Mouse (Mus musculus) ES-E14 (cell line): ENCODE measurements around the gene Urgcp. TPM values are rescaled to one million over a fixed set of nuclear protein-coding genes. Genes with fewer than 3 reads are reported as not detected.
A peak's percentile ranks its signal among the peaks of the same experiment; 100 is the strongest.

Experiments used
- DNase-seq: peaks from one replicate; pipeline ENCODE4 v3.0.0-alpha.2; 2013; ENCODE audit warnings: low read depth, low spot score
- H3K27ac ChIP-seq: 2 replicates; pipeline ENCODE4 v1.5.1; 2012; ENCODE audit warnings: low read depth, mild to moderate bottlenecking, low read length, moderate library complexity, mixed read lengths; ENCODE audit not compliant: poor library complexity, insufficient read depth, severe bottlenecking
- H3K36me3 ChIP-seq: 2 replicates; pipeline ENCODE4 v1.6.1; 2012; ENCODE audit warnings: mild to moderate bottlenecking, low read length, moderate library complexity, mixed read lengths; ENCODE audit not compliant: control insufficient read depth, poor library complexity, insufficient read depth, severe bottlenecking
- H3K4me1 ChIP-seq, 2 experiments: fragments of 150-350 bp in 1 of 2; sonication (generic) in 1 of 2; 2 replicates each; pipeline ENCODE4 v1.6.1; 2012; ENCODE audit warnings: low read length in 2 of 2, mild to moderate bottlenecking in 1 of 2, mixed read lengths in 1 of 2; ENCODE audit not compliant: control insufficient read depth in 2 of 2, insufficient read depth in 2 of 2, poor library complexity in 1 of 2
- H3K4me3 ChIP-seq, 2 experiments: fragments of 150-350 bp in 1 of 2; sonication (generic) in 1 of 2; 2 replicates each; pipeline ENCODE4 v1.5.1; 2012; ENCODE audit warnings: low read length in 2 of 2, low read depth in 1 of 2, mild to moderate bottlenecking in 1 of 2, mixed read lengths in 1 of 2; ENCODE audit not compliant: insufficient read depth in 1 of 2, poor library complexity in 1 of 2, severe bottlenecking in 1 of 2
- H3K9ac ChIP-seq: 2 replicates; pipeline ENCODE4 v1.6.1; 2012; ENCODE audit warnings: low read depth, mild to moderate bottlenecking, low read length, mixed read lengths; ENCODE audit not compliant: poor library complexity, insufficient read depth, severe bottlenecking
- H3K9me3 ChIP-seq: fragments of 150-350 bp; sonication (generic); 2 replicates; pipeline ENCODE4 v1.6.1; 2012; ENCODE audit warnings: low read depth, mild to moderate bottlenecking, low read length; ENCODE audit not compliant: control insufficient read depth, insufficient read depth
- CHD2 ChIP-seq: IDR thresholded peaks from 2 replicates; pipeline ENCODE4 v1.6.1; 2014; ENCODE audit warnings: mild to moderate bottlenecking, low read depth, low read length, inconsistent platforms
- HCFC1 ChIP-seq: IDR thresholded peaks from 2 replicates; pipeline ENCODE4 v1.6.1; 2012; ENCODE audit warnings: low read length, inconsistent platforms, borderline replicate concordance; ENCODE audit not compliant: insufficient read depth
- MAFK ChIP-seq: IDR thresholded peaks from 2 replicates; pipeline ENCODE4 v1.6.1; 2014; ENCODE audit warnings: mild to moderate bottlenecking, low read depth, low read length, inconsistent platforms; ENCODE audit not compliant: insufficient read depth
- ZC3H11A ChIP-seq: IDR thresholded peaks from 2 replicates; pipeline ENCODE4 v1.6.1; 2012; ENCODE audit warnings: low read depth, mild to moderate bottlenecking, inconsistent platforms, low read length, borderline replicate concordance
- ZNF384 ChIP-seq: IDR thresholded peaks from 2 replicates; pipeline ENCODE4 v1.6.1; 2012; ENCODE audit warnings: low read depth, low read length, inconsistent platforms
- in situ Hi-C, 2 experiments: fragments of 600-800 bp; cut with MboI; formaldehyde crosslinking; loops; one replicate each; pipeline ENCODE4 v1.15.1; 2025; ENCODE audit warnings: low sequenced_read_pairs in 2 of 2, inconsistent platforms in 1 of 2; ENCODE audit not compliant: unreplicated experiment in 2 of 2
- total RNA-seq: library from RNA; depleted of rRNA; stranded (reverse); fragments of 300-350 nt; gene quantifications from 2 replicates; pipeline ENCODE4 v1.2.3, GENCODE M21; 2012

The Urgcp gene
- total RNA-seq, 1 experiment, result 10.3 TPM

GRCm38 (mm10) chr11:5716938-5717705 lies 45.1 kb downstream of the Urgcp start:
- Histone ChIP-seq H3K27ac (no peak overlapping the region), H3K4me1 (peaks cover 0 to 21% of the 10 kb centered on the region in 2 experiments; a peak in 3 of 4 replicates), H3K9ac (peak overlapping the region; percentile 30; the same call in 1 of the 2 replicates), H3K4me3 (peak overlapping the region; percentile 27 to 31), H3K9me3 (no peaks in the 10 kb centered on the region), H3K36me3 (peaks cover 12% of the 10 kb centered on the region; the same call in 1 of the 2 replicates)
- DNase-seq, result no peak
- in situ Hi-C loops, result no loop called here
- TF ChIP-seq CHD2 (peak; percentile 55; the same call in 1 of the 2 replicates), ZNF384 (no peak), MAFK (no peak)

DNA sequence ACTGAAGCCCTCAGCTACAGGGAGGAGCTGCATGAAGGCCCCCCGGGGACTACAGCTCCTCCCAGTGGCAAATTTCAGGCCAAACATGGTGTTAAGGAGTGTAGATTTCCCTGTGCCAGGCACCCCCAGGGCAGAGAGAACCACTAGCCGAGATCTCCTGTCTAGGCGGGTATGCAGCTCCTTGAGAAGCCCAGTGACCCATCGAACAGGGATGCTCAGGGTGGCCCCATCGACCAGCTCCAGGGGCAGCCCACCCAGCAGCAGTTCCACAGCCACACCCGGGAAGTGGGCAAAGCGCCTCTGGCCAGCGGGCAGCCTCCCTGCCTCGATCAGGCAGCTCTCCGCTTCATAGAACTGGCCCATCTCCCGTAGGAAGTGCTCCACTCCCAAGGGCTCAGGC lies 45.9 kb downstream of the Urgcp start:
- Histone ChIP-seq H3K9ac (peak overlapping the region; percentile 14; the same call in 1 of the 2 replicates), H3K27ac (no peak overlapping the region), H3K4me1 (peaks cover 0 to 21% of the 10 kb centered on the region in 2 experiments; a peak in 3 of 4 replicates), H3K4me3 (peak overlapping the region; percentile 27 to 31; a peak in 3 of 4 replicates), H3K36me3 (peaks cover 12% of the 10 kb centered on the region; the same call in 1 of the 2 replicates), H3K9me3 (no peaks in the 10 kb centered on the region)
- in situ Hi-C loops, result no loop called here
- TF ChIP-seq HCFC1 (no peak), CHD2 (no peak), ZC3H11A (no peak), MAFK (no peak), ZNF384 (no peak)
- no peak for DNase-seq

DNA sequence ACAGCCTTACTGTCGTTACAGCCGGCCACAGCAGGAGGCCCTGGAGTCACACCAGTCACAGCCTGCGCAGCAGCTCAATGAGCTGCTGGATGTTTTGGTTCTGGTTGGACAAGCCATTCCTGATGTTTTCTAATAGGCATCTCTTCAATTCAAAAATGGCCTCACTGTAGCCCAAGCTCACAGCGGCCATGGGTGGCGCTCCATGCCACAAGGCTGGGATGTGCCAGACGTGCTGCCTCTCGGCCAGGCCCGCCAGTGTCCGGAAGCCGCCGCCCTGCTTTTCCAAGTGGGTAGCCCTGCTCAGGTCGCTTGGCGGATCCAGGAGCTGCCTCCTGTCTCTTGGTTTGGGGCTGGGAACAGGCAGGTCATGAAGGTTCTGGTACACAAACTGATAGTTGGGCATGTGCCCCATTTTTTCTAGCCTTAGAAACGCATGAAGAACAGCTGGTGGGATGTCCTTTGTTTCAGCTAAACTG lies 46.5 kb downstream of the Urgcp start, which contains the start of gene Mrps24:
TSS of gene Mrps24 (minus strand) at position 51 of the 476 bp plus-strand sequence.
- peak within 1 kb of the TSS; percentile 27 to 34; a peak in 3 of 4 replicates for H3K4me3 ChIP-seq
- peak within 1 kb of the TSS; percentile 14; the same call in 1 of the 2 replicates for H3K9ac ChIP-seq
- peaks cover 0 to 21% of the 10 kb centered on the region in 2 experiments; a peak in 3 of 4 replicates for H3K4me1 ChIP-seq
- H3K27ac ChIP-seq, result no peak within 1 kb of the TSS
- TF ChIP-seq MAFK, result no peak
- no peak for TF ChIP-seq ZC3H11A
- TF ChIP-seq CHD2, result no peak
- TF ChIP-seq ZNF384, result no peak
- no peak for DNase-seq
- in situ Hi-C loops, result no loop called here
- peaks cover 12% of the 10 kb centered on the region; the same call in 1 of the 2 replicates for H3K36me3 ChIP-seq
- H3K9me3 ChIP-seq, result no peaks in the 10 kb centered on the region

DNA sequence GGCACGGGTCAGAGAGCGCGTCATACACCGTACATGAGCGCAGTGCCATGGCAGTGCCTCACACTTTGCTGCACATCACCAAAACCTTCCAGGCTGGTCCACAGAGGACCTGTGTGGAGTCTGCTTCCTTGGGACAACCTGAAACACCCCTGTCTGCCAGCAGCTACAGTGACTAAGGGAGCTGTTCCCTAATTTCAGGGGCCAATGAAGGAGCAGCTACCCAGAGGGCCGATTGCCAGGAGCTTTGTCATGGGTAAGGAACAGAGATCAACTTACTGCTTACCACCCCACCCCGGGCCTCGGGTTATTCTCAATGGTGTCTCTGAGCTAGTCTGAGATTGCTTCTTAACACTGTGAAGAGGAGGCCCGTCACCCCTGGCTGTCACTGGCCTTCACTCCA lies 47.0 kb downstream of the Urgcp start:
- TF ChIP-seq ZNF384 (no peak), ZC3H11A (no peak), CHD2 (no peak), HCFC1 (no peak), MAFK (no peak)

More for the DNA sequence above, 47.0 kb downstream of the Urgcp start:
- peaks cover 0 to 21% of the 10 kb centered on the region in 2 experiments; a peak in 3 of 4 replicates for H3K4me1 ChIP-seq
- in situ Hi-C loops, result no loop called here
- H3K9ac ChIP-seq, result no peak overlapping the region
- no peak for DNase-seq
- H3K36me3 ChIP-seq, result peaks cover 12% of the 10 kb centered on the region; the same call in 1 of the 2 replicates
- no peaks in the 10 kb centered on the region for H3K9me3 ChIP-seq
- peak overlapping the region in 1 of 2 experiments; percentile 11; a peak in 2 of 4 replicates for H3K4me3 ChIP-seq
- no peak overlapping the region for H3K27ac ChIP-seq
